Mouse (Mus musculus) ES-E14 (cell line): ENCODE results near the gene Fkbpl. TPM values are rescaled to one million over a fixed set of nuclear protein-coding genes. Genes with fewer than 3 reads are reported as not detected.

Experiments used
- DNase-seq: peaks from one replicate; pipeline ENCODE4 v3.0.0-alpha.2; 2013; ENCODE audit warnings: low read depth, low spot score
- H3K27ac ChIP-seq: 2 replicates; pipeline ENCODE4 v1.5.1; 2012; ENCODE audit warnings: low read depth, mild to moderate bottlenecking, low read length, moderate library complexity, mixed read lengths; ENCODE audit not compliant: poor library complexity, insufficient read depth, severe bottlenecking
- H3K36me3 ChIP-seq: 2 replicates; pipeline ENCODE4 v1.6.1; 2012; ENCODE audit warnings: mild to moderate bottlenecking, low read length, moderate library complexity, mixed read lengths; ENCODE audit not compliant: control insufficient read depth, poor library complexity, insufficient read depth, severe bottlenecking
- H3K4me1 ChIP-seq, 2 experiments: fragments of 150-350 bp in 1 of 2; sonication (generic) in 1 of 2; 2 replicates each; pipeline ENCODE4 v1.6.1; 2012; ENCODE audit warnings: low read length in 2 of 2, mild to moderate bottlenecking in 1 of 2, mixed read lengths in 1 of 2; ENCODE audit not compliant: control insufficient read depth in 2 of 2, insufficient read depth in 2 of 2, poor library complexity in 1 of 2
- H3K4me3 ChIP-seq, 2 experiments: fragments of 150-350 bp in 1 of 2; sonication (generic) in 1 of 2; 2 replicates each; pipeline ENCODE4 v1.5.1; 2012; ENCODE audit warnings: low read length in 2 of 2, low read depth in 1 of 2, mild to moderate bottlenecking in 1 of 2, mixed read lengths in 1 of 2; ENCODE audit not compliant: insufficient read depth in 1 of 2, poor library complexity in 1 of 2, severe bottlenecking in 1 of 2
- H3K9ac ChIP-seq: 2 replicates; pipeline ENCODE4 v1.6.1; 2012; ENCODE audit warnings: low read depth, mild to moderate bottlenecking, low read length, mixed read lengths; ENCODE audit not compliant: poor library complexity, insufficient read depth, severe bottlenecking
- H3K9me3 ChIP-seq: fragments of 150-350 bp; sonication (generic); 2 replicates; pipeline ENCODE4 v1.6.1; 2012; ENCODE audit warnings: low read depth, mild to moderate bottlenecking, low read length; ENCODE audit not compliant: control insufficient read depth, insufficient read depth
- CHD2 ChIP-seq: IDR thresholded peaks from 2 replicates; pipeline ENCODE4 v1.6.1; 2014; ENCODE audit warnings: mild to moderate bottlenecking, low read depth, low read length, inconsistent platforms
- HCFC1 ChIP-seq: IDR thresholded peaks from 2 replicates; pipeline ENCODE4 v1.6.1; 2012; ENCODE audit warnings: low read length, inconsistent platforms, borderline replicate concordance; ENCODE audit not compliant: insufficient read depth
- MAFK ChIP-seq: IDR thresholded peaks from 2 replicates; pipeline ENCODE4 v1.6.1; 2014; ENCODE audit warnings: mild to moderate bottlenecking, low read depth, low read length, inconsistent platforms; ENCODE audit not compliant: insufficient read depth
- ZC3H11A ChIP-seq: IDR thresholded peaks from 2 replicates; pipeline ENCODE4 v1.6.1; 2012; ENCODE audit warnings: low read depth, mild to moderate bottlenecking, inconsistent platforms, low read length, borderline replicate concordance
- ZNF384 ChIP-seq: IDR thresholded peaks from 2 replicates; pipeline ENCODE4 v1.6.1; 2012; ENCODE audit warnings: low read depth, low read length, inconsistent platforms
- in situ Hi-C, 2 experiments: fragments of 600-800 bp; cut with MboI; formaldehyde crosslinking; loops; one replicate each; pipeline ENCODE4 v1.15.1; 2025; ENCODE audit warnings: low sequenced_read_pairs in 2 of 2, inconsistent platforms in 1 of 2; ENCODE audit not compliant: unreplicated experiment in 2 of 2
- total RNA-seq: library from RNA; depleted of rRNA; stranded (reverse); fragments of 300-350 nt; gene quantifications from 2 replicates; pipeline ENCODE4 v1.2.3, GENCODE M21; 2012

The Fkbpl gene
- total RNA-seq, 1 experiment: 7.5 TPM

DNA sequence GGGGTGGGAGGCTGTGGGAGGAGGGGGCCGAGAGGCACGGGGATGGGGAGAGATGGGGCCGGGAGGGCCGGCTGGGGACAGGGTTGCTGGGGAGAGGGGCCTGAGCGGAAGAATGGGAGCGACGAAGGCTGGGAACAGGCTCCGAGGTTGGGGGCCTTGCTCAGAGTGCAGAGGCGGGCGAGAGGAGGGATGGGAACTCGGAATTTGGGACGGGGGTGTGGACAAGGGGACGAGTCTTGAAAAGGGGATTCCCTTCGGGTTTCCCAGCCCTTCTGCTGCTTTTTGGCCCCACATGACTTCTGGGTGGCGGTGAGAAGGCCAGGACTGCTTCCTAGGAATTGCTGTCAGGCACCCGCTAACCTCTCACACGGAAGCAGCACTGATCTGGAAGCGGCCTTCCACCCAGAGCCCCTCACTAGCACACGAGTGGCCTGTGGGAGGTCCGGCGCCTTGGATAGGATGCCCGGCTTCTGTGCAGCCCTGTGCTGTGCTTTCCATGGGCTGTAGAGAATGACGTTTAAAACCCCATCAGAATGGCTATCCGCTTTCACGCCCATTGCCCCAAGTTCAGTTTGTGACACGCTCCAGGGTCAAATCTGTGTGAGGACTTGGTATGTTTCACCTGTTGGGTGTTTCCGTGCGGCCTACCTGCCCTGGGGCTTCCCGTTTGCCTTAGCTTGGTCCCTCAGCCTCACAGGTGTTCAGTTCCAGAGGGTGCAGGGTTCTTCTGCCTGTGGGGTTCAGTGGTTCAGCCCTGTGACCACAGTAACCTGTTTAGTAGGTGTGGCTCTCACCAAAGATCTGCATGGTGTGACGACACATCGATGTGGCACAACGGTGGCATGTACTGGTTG lies 38.2 kb upstream of the Fkbpl start:
- no peaks in the 10 kb centered on the region for H3K9me3 ChIP-seq
- H3K9ac ChIP-seq: peak overlapping the region; percentile 89
- H3K4me3 ChIP-seq: peak overlapping the region; percentile 94 to 98
- H3K27ac ChIP-seq: peak overlapping the region; percentile 73
- peaks cover 0 to 8% of the 10 kb centered on the region in 2 experiments; a peak in 1 of 4 replicates for H3K4me1 ChIP-seq
- peaks cover 6% of the 10 kb centered on the region; the same call in 1 of the 2 replicates for H3K36me3 ChIP-seq
- no peak for TF ChIP-seq MAFK
- no peak for TF ChIP-seq CHD2
- no peak for TF ChIP-seq ZC3H11A
- no peak for TF ChIP-seq ZNF384
- no peak for TF ChIP-seq HCFC1
- in situ Hi-C loops: no loop called here
- DNase-seq: no peak

DNA sequence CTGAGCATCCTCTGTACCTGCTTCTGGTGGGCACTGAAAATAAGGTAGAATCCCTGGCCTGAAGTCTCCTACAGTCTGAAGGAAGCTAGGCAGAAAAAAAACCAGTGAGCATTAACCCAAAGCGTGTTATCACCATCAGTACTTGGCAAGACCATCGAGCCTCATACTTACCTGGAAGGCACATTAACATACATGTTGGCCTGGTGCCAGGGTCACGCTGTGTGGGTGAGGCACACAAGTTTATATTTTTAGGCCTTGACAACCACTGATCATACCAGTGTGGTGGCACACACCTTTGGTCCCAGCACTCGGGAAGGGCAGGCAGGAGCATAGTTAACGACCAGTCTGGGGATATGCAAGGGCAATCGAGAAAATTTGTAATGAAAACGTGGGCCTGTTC lies 36.6 kb upstream of the Fkbpl start:
- TF ChIP-seq CHD2 (no peak), ZNF384 (no peak), MAFK (no peak), HCFC1 (no peak), ZC3H11A (no peak)
- no peak overlapping the region for H3K9ac ChIP-seq
- in situ Hi-C loops: no loop called here

DNA sequence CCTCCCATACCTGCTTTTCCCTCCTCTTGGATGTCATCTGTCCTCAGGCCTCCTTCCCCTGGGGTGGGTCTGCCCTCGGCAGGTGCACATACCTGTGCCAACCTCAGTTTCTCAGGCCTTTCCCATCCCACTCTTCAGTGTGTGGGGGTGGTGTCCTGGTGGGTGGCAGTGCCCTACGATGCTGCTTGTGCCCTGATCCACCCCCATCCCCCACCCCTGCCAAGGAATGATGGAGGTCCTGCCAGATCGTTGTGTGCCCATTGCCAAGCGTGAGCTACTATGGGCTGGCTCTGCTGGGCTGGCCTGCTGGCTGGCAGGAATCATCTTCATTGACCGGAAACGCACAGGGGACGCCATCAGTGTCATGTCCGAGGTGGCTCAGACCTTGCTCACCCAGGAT lies 33.5 kb upstream of the Fkbpl start:
- Histone ChIP-seq H3K4me3 (no peak overlapping the region), H3K9me3 (no peaks in the 10 kb centered on the region), H3K4me1 (peaks cover 0 to 5% of the 10 kb centered on the region in 2 experiments; a peak in 1 of 4 replicates), H3K36me3 (peaks cover 32% of the 10 kb centered on the region; the same call in 1 of the 2 replicates), H3K9ac (no peak overlapping the region), H3K27ac (no peak overlapping the region)
- no peak for DNase-seq
- TF ChIP-seq ZC3H11A (no peak), HCFC1 (no peak), CHD2 (no peak), MAFK (no peak), ZNF384 (no peak)
- in situ Hi-C loops: no loop called here

More for the DNA sequence above, 36.6 kb upstream of the Fkbpl start:
- Histone ChIP-seq H3K27ac (no peak overlapping the region), H3K9me3 (no peaks in the 10 kb centered on the region), H3K36me3 (peaks cover 21% of the 10 kb centered on the region; the same call in 1 of the 2 replicates), H3K4me1 (peaks cover 0 to 8% of the 10 kb centered on the region in 2 experiments; a peak in 1 of 4 replicates), H3K4me3 (no peak overlapping the region)
- DNase-seq: no peak

- no peak for TF ChIP-seq MAFK
- TF ChIP-seq HCFC1: no peak
- no peak for TF ChIP-seq CHD2
- TF ChIP-seq ZC3H11A: no peak
- TF ChIP-seq ZNF384: no peak
- DNase-seq: no peak
- in situ Hi-C loops: no loop called here
- H3K4me3 ChIP-seq: no peak overlapping the region
- H3K4me1 ChIP-seq: no peaks in the 10 kb centered on the region; a peak in 1 of 4 replicates
- H3K36me3 ChIP-seq: peaks cover 30% of the 10 kb centered on the region; the same call in 1 of the 2 replicates
- no peak overlapping the region for H3K27ac ChIP-seq
- H3K9me3 ChIP-seq: no peaks in the 10 kb centered on the region
- H3K9ac ChIP-seq: no peak overlapping the region
Measured at GRCm38 (mm10) chr17:34613054-34613645, 31.4 kb upstream of the Fkbpl start.
